Mouse (Mus musculus) cerebellum, adult 11-12 months (tissue): ENCODE results near the gene Dntt.

Experiments
- DNase-seq: peaks from one replicate; pipeline ENCODE4 v3.0.0; 2022

The Dntt gene

DNA sequence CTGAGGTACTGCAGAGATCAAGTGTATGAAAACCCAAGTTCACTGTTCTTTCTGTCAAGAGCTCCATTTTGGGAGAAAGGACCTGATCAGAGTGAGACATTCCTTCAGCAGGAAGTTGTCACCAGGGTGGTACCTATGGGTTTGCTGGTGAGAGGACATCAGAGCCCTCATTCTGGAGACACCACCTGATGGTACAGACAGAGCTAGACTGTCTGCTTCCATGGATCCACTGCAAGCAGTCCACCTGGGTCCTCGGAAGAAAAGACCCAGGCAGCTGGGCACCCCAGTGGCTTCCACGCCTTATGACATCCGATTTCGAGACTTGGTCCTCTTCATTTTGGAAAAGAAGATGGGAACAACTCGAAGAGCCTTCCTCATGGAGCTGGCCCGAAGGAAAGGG, at the start of gene Dntt:
Dntt (plus strand) TSS at position 57 of the 400 bp plus-strand sequence.
- no peak for DNase-seq

DNA sequence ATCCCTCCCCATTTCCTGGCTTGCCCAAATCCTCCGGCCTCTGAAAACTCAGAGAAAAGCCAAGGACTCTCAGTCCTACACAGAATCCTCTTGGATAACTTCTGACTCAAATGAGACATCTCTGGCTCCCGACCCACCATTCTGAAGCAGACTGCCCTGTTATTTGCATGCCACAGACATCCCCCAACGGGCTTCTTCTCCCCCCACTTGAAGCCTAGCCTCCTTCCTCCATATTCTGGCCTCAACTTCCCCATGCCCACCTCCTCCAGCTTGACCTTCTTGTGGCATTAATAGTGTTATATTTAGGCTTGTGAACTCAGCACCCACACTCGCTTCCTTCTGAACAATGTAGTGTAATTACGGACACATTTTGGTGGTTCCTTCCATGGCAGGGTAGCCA, 48.4 kb upstream of the Dntt start:
- no peak for DNase-seq

DNA sequence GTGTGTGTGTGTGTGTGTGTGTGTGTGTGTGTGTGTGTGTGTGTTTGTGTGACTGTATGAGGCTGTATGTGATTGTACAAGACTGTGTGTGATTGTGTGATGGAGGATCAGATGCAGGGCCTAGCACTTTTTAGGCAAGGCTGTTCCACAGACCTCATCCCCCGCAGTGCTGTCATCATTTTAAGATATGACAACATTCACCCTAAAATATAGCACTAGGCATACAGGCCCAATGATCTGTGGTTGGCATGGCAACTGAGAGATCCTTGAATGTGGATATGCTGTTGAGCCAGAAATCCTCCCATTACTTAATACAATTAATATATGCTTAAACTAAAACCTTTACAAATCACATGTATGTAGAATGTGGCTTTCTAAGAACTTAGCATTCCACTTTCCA, 44.5 kb upstream of the Dntt start:
- DNase-seq, result no peak

DNA sequence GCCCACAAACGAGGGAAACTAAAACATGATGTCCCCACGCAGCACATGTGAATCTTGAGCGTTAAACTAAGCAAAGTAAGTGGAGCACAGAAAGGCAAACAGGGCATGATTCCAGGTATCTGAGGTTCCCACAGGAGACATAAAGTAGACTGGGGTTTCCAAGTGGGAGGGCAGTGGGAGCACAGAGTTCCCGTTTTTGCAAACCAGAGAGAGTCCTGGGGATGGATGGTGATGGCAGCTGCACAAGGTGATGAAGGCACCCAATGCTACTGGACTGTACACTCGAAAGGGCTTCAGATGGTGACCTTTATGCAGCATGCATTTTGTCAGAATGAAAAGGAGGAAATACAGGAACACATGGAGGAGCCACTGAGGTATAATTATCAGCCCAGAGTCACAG, 40.2 kb upstream of the Dntt start:
- DNase-seq, result no peak

DNA sequence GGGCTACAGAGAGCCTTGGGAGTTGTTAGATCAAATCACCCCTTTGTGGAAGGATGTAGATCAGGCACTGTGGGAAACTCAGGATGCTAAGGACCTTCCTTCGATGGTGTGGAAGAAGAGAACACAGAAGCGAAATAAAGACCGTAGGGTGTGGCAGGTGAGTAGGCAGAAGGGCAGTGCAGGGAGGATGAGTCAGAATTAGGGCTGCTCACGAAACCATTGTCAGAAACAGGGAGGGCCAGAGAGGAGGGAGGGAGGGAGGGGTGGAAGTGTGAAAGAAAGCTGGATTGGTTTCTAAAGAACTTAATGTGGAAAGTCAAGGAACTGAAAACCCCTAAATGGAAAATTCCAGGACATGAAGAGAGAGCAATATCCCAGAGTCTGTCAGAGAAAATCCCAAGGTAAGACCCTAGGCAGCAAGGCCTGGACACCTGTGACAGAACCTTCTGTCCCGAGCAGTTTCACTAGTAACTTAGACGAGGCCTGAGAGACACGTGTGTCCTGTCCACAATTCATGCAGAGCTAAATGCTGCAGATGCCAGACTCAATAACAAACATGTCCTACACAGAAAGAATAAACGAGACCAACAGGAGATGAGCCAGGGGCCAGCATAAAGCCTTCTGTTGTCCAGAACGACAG, 39.0 kb upstream of the Dntt start:
- DNase-seq, result no peak

DNA sequence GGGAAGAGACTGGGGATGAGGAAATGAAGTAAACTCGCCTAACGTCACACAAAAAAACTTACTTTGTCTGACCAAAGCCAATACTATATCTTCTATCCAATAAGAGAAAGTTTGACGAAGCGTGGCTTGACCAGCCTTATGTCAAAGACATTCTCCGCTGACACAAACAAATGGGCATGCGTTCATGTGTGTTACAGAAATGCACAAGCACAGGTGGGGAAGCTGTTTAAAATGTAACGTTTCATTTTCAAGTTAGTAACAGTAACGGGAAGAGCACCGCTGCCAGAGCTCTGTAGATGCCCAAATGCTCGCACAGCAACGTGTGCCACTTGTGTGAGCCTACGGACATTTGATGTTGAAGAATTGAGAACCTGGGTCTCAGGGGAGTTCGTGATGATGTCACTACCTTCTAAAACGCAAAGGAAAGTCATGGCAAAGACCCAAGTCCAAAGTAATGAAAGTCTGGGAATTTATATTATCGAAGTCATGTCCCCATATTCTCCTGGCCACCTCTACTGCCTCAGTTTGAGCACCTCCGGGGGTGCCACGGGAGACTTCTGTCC, 38.2 kb upstream of the Dntt start:
- DNase-seq, result no peak

DNA sequence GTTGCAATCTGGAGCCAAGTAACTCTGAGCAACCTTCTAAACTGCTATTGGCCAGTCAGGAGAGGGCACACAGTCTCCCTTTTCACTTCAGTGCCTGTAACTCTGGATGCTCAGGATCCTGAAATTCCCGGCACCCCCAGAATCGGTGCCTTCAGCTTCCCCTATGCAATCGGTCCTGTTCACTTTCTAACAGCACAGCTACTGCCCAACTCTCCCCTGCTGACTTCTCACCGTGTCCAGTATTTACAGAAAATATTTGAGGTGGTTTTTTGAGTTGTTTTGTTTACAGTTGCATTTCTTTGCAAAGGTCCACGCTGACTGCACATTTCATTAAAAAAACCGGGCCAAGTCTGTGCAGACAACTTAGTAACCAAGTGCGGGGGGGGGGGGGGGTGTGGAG, 37.4 kb upstream of the Dntt start:
- DNase-seq, result no peak

DNA sequence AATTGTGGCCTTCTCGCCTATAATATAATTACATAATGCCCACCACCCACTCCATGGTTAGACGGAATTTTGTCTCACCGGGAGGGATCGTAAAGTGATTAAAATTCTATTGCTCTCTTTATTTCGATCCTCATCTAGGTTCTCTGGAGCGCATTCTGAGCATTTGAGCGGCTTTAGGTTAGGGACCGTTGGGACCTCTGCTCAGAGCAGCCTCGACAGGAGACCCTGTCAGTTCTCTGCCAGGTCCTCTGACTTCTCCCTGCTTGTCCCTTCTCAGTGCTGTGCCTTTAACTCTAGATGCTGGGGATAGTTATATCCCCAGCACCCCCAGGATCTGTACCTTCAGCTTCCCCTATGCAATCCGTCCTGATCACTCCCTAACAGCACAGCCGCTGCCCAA, 37.0 kb upstream of the Dntt start:
- DNase-seq, result no peak

DNA sequence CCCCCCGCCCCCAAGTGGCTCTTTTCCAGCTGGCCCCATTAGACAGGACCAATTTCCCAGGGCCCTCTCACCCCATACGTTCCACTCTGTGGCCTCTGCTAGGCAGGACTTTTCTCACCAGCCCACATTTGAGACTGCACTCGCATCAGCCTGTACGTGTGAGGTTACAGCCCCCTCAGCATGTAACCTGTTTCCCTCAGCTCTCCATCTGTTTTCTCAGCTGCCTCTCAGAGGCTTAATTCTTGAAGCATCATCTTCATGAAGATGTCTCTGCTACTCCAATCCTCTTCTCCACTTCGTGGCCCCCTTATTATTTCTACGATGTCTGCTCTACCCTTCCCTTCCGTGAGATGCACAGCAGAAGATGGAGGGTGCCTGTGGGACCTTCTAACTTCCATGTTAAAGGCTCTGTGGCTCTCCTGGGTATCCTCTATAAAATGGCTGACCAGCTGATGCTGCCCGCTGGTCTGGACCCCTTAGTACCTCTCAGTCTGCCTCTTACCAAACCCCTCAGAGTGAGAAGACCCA, 36.5 kb upstream of the Dntt start:
- no peak for DNase-seq

DNA sequence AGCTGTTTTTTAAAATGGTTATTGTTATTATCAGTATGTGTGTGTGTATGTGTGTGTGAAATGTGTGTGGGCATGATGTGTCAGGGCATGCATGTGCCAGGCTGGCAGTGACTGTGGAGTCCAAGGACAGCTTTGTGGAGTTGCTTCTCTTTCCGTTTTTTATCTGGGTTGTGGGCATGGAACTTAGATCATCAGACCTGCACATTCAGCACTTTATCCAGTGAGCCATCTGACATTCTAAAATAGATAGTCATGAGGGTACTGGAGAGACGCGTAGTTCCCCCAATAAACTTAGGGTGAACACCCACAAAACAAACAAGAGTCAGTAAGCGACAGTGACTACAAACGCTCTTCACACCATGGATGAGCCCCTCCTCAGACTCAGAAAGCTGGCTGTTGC, 35.7 kb upstream of the Dntt start:
- no peak for DNase-seq

DNA sequence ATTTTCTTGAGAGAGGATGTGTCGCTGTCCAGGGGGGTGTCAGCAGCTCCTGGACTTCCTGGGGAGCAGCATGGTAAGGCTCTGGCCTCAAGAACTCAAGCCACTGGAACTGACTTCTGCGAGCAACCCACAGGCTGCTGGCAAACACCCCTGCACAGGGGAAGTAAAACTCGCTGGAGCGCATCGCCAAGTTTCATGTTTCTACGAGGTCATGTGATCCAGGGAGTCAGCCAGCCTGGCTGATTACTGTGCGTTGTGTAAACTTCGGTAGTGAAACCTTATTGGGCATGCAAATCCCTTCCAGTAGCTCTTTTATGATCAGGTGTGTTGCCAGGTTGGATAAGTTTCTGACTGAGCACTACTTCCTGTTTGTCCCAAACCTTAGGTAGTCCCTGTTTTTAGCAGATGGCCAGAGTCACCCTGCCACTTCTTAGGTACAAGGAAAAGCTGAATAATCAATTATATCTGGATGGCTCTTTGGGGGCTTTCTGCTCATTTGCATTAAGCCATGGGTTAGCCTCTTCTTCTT, 35.0 kb upstream of the Dntt start, which contains the start of gene Blnk:
Blnk (minus strand) TSS at position 479 of the 529 bp plus-strand sequence.
- DNase-seq, result no peak

DNA sequence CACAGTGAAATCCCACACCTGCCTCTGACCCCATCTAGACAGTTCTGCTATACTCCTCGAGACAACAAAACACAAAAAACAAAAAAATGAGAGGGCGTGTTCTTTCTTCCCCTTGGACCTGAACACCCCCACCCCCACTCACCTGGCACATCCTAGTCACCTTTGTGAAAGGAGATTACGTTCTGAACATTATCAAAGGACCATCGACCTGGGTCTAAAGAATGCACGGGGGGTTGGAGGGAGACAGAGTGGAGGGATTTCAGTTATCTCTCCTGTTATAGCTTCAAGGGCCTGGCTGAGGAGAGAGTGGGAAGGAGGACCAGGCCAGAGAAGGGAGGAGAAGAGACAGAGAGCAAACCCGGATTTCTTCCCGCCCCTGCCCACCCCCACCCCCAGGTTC, 34.2 kb upstream of the Dntt start:
- DNase-seq, result no peak

DNA sequence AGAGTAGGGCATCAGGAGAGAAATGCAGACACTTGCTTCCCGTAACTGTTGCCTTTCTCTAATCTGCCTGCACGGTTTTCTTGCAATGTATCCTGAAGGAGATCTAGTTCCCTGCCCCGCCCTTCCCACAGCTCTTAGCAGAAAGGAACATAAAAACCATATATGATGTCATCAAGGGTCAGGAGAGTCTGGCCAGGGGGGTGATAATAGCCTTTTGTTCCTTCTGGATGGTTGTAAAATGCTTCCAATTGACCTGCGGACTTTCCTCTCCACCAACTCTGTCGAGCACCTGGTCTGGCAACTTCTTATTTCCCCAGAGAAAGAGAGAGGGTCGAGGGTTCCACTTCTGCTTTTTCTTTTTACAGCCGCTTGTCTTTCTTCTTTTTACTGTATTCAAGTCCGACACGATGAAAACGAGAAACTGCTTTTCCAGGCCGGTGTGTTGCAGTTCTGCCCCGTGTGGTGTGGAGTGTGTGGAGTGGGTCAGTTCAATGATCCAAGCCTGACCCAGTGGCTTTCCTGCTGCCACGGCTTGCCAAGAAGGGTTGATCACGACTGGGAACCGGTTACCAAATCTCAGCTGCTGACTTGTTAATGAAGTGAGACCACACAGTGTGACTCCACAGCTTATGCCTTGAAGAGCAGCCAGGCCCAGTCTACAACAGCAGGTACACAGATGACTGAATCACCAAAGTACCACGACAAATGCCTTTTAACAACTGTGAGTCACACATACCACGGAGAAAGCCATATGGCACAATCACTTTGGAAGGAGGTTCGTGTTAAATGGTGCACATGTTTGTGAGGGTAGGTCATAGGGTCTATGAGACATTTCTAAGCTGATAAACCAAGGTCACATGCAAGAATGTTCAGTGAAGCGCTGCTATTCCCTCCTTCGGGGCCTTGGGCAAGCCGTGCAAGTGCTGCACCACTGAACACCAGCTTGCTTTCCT, 33.4 kb upstream of the Dntt start:
- no peak for DNase-seq

DNA sequence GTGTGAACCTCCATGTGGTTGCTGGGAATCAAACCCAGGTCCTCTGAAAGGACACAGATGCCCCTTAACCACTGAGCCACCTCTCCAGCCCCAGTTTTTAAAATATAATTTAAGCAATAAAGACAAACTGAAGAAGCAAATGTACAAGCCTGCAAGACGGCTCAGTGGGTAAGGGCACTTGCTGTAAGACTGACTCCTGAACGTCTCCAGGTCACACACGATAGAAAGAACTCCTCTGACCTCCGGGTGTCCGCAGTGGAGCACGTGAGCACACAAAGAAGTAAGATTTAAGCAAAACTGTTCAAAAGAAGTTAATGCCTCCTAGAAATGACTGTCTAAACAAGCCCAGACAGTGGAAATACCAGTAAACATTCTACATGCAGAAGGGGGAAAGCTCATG, 32.4 kb upstream of the Dntt start:
- DNase-seq, result no peak

DNA sequence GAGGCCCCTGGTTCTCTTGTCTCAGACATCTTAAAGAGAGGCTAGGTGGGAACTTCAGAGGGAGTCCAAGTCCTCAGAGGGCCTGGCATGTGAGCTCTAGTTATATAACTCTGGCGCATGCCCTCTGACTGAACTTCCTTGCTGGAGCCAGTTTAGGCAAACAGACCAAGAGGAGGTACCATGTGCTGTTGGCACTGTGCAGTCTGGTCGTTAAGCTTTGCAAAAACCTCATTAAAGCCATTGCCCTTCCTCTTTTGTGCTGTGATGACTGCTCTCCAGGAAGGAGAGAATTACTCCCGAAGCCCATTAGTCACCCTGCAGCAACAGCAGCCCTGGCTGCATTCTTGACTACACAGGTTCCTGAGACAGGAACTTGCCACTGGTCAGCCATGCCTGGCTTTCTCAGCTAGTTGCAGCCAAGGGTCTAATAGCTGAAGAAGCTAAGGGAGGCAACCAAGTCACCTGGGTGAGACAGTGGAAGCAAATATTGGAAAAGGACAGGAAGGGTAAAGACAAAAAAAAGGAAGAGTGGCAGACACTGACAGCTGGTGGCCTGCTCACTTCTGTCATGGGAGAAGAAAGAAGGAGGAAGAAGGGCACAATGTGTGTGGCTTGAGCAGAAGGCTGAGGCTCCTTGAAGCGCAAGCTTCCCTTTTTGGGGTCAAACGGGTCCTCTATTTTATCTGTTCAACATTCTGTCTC, 30.5 kb upstream of the Dntt start:
- DNase-seq, result no peak

DNA sequence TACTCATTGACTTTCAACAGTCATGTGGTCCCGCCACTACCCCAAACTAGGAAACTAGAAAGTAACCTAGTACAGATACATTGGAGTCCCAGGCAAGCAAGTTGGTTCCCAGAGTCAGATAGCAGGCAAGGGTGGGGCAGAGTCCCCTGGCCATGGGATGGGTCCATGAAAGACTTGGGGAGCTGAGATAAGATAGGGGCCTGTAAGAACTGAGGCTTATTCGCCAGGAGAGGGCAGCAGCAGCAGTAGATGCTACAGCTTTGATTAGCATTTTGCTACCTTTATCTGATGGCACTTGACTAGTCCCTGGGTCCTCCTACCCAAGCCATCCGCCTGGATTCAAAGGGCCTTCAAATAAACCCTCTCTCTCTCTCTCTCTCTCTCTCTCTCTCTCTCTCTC, 29.5 kb upstream of the Dntt start:
- no peak for DNase-seq

DNA sequence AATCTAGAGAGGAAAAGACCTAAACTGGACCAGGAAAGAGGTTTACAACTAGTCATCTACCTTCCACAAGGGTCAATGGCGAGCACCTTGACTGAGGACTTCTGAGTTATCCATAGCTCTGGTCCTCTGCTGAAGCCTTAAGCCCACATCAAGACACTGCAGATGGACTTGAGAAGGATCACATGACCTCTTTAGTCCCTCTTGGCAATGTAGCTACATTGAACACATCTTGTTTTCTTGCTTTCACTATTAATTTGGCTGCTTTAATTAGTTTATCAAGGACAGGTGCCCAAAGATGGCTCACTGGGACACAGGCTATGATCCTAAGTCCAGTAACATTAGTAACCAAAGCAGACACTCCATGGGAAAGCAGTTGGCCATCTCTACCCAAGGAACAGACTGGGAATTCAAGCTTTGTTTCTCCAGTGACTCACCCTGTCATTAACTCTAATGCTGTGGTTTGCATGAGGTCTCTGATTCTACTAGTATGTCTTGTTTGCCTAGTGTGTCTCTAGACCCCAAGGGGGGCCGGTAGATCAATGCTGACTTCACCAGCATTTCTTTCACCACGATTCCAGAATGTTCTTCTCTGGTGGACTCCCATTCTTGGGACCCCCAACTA, 25.3 kb upstream of the Dntt start:
- DNase-seq, result no peak

DNA sequence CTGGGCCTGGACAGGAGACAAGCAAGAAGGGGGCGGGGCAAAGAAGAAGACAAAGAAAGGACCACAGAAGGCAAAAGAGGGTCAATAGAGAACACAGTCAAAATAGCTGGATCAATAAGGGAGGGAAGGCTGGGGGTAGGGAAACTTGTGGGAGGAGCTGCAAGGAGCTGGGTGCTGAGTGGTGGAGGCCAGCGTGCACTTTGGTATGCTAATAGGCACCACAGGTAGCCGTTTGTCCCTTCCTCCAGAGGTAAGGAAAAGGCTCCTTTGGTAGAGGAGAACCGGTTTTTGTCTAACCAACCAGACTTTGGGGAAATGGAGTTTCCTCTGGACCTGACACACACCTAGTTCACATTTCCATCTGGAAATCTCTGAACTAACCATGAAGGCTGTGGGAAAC, 22.5 kb upstream of the Dntt start:
- no peak for DNase-seq

DNA sequence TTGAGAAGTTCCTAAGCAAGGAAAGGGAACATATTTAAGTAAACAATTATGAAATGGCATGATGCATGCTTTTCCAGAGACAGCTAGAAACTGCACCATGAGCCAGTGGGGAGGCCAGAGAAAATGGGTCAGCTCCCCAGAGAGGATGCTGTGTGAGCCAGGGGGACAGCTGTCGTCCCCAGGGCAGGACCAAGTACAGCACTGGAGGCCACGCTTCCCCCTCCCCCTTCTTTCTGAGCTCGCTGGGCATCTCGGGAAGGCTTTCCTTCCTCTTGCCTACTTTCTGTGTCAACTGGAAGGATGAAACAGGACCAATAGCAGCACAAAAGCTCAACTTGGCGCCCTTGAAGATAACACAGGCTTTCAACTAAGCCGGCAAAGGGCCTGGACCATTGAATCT, 21.7 kb upstream of the Dntt start:
- DNase-seq, result peak; percentile 5

DNA sequence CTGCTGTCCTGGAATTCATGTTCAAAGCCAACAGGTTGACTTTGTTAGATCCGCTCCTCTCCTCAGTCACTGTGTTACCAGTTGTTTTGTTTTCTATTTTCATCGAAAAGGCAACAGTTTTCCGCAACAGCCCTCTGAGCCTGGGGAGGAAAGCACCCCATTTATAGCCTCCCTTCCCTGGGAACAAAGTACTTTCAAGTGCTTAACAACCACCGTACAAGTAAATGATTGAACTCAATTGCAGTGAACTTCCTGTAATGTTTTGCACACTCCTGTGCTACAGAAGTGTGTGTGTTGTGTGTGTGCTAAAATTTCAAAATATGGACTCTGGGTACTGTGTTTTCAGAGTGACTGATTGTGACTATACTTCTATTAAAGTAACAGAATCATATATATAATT, 21.3 kb upstream of the Dntt start:
- DNase-seq, result no peak

DNA sequence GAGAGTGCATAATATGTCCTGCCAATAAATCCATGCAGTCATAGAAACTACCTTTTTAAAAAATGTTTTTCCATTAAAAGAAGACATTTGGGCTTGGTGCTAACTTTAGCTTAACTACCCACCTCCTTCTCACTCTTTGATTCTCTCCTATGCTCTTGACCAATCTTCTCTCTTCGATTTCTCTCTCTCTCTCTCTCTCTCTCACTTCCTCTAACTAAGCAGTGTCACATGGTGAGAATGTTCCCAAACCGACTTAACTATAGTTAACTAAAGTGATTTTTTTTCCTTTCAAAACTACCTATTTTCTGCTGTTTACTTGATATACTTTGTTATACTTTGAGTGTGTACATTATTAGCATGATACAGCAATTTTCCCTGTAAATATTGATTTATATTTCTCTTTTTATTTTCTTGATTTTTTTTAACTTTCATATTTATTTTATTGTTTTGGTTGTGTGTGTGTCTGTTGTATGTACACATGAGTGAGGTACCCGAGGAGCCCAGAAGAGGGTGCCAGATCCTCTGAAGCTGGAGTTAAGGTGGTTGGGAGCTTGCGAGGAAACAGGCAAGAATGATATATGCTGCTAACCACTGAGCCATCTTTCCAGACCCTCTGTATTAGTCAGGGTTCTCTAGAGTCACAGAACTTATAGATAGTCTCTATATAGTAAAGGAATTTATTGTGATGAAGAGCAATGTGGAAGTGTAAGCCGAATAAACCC, 20.2 kb upstream of the Dntt start:
- no peak for DNase-seq

DNA sequence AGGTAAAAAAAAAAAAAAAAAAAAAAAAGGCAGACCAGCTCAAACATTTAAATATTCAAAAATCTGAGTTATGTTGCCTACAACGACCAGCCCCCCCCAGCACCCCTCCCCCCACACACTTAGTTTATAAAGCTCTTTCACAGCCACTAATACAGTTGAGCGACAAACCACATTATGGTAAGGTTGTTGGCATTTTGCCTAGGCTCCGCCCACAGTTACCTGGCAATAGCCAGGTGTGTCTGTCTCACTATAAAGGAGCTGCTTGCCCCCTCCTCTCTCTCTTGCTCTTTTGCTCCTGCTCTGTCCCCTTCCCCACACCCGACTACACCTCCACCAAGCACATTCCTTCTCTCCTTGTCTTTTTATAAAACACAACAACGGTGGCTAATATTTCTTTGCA, 17.4 kb upstream of the Dntt start:
- DNase-seq, result no peak
